Mouse (Mus musculus) cerebellum, adult 18-20 months (tissue): ENCODE data around the gene Rabl3.

Experiments
- DNase-seq, 2 experiments: peaks; one replicate each; pipeline ENCODE4 v3.0.0; 2021

Rabl3 gene

DNA sequence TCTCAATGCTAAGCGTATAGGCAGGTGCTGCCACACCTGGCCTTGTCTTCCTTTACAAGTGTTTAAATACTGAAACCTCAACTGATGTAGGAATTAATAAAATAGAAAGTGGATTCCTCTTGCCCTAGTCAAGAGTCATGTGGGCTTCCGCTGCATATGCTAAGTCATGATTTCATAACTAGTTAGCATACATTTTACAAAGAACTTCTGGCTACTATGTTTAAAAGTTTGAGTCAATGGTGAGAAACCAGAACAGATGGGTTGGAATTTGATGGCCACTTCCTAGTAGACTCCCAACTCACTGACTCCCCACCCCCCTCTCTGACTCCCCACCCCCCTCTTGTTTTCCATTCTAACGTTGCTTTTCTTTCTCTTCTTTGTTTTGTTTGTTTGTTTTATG, 59.6 kb downstream of the Rabl3 start:
- no peak for DNase-seq

DNA sequence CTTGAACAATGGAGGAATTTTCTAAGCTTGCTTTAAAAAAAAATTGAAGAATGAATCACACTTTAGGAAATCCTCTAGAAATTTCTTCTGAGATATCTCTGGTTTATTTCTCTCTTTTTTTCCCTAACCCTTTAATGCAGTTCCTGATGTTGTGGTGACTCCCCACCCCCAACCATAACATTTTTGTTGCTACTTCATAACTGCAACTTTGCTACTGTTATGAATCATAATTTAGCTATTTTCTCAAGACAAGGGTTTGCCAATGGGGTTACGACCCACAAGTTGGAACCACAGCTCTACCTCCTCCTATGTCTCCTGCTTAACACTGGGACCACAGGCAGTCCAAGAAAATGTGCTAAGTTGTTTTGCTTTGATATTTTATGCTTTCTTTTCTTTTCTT, 63.7 kb downstream of the Rabl3 start:
- no peak for DNase-seq

DNA sequence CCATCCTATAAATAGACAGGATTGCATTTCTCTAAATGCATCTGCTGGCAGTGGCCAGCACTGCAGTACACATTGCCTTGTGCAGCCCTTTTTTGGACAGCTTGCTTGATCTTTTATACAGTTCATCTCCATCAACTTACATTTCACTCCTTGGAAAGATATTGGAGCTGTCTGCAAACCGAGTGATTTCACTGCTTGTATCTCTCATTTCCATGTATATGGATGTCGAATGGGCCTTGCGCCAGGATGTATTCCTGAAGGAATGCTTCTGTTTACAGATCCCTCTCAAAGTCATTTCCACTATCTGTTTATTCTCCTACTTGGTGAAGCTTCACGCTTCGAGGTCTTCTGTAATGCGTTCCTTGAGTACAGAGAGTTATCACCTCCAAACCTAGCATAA, 64.6 kb downstream of the Rabl3 start:
- no peak for DNase-seq

DNA sequence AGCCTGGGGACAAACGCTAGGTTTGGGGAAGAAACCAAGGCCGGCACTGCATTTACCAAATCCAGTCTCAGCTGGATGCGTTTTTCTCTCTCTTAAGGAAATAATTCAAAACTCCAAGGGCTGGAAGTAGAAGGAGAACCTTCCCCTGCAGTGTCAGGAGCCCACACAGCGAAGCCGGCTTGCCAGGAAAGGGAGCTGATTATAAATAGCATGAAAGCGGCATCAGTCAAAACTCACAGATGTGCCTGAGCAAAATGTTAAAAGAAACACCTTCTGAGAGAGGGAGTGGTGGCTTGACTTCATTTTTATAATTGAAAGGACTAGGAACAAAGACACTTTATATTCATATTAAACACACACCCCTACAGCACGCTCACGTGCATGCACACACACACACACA, 70.6 kb downstream of the Rabl3 start:
- DNase-seq: no peak

DNA sequence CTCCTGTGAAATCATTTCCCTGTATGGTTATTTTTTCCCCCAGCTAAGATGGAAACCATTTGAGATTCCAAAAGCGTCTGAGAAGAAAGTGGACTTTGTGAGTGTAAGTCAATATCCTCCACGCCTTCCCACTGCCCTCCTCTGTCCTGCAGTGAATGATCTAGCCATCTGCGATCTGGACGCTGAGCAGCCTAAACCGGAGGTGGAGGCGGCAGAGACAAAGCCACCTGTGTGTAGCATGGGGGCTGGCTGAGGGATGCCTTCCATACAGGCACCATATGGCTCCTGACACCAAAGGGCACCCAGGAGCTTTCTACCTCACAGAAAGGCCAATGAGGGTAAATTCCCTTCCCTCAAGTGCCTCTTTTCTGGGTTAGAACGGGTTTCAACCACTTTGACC, 71.4 kb downstream of the Rabl3 start:
- peak; percentile 53 to 58 for DNase-seq

DNA sequence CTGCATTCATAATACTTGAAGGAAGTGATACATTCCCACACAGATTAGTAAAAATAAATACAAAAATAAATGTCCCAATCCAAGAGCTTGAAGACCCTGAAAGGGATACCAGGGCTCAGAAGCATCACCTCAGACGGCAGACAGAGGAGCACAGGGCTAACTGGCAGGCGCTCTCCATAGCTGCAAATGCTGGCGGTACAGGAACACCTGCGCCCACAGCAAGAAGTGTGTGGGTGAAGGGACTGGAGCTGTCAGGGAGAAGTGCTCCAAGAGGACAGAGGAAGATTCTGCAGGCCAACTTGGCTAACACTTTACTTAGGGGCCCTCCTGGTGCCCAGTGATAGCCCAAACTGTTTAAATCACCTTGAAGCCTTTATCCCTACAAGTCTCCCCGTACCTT, 72.3 kb downstream of the Rabl3 start:
- peak; percentile 56 to 62 for DNase-seq

DNA sequence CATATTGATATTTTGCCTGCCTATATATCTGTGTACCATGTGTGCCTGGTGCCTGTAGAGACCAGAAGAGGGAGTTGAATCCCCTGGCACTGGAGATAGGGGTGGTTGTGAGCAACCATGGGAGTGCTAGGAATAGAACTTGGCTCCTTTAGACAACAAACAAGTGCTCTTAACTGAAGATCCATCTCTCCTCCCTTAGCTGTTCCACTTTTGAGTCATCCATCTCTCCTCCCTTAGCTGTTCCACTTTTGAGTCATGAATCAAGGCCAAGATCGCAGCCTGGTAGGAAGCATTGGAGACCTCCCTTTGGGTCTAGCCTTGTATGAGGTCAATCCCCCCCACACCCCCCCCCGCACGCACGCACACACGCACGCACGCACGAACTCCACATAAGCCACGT, 74.9 kb downstream of the Rabl3 start:
- DNase-seq: no peak

DNA sequence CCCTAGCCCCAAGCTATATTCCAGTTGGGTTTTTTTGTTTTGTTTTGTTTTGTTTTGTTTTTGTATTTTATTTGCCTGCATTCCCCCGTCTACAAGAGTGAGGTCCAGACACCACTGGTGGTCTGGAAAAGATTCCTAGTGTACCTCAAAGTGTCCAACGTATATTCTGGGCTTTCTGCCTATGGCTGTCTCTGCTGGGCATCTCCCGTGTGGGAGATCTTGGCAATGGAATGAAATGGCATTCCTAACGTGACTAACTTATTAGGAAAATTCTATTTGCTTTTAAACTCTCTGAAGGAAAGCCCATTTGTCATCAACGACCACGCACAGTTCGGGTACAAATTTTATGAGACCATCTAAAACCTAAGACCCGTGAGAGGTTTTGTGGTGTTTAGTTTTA, 75.7 kb downstream of the Rabl3 start:
- DNase-seq: no peak

DNA sequence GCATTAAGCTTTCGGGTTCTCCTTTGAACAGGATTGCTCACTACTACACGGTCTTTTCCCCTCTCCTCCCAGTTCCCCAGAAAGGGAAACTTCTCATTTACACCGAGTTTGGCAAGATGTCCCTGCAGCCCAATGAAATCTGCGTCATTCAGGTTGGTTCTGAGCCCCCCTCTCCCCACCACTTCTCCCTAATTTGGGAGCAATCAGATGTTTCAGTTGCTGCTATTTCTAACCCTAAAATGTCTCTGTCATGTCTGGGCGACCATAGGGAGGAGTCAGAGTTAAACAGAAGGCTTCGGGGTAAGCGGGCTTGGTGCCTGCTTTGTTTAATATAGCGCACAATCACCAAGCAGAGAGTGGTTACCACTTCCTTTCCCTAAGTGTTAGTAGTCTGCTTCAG, 76.4 kb downstream of the Rabl3 start:
- no peak for DNase-seq

DNA sequence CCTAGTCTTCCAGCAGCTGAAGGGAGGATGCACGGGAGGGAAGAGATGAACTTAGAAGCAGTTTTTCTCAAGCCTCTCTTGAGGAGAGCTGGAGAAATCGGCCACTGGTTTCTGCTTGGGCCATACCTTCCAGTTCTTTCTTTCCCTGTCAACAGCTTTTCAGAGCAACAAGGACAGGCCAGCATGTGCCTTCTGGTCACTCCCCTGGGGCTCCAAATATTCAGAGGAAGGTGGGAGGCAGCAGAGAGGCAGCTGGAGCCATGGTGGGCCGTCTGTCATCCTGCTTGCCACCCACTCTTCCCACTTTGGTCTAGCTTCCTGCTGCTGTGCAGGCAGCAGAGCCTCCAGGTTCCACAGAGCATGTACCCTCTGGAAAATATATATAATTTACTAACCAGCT, 78.0 kb downstream of the Rabl3 start:
- DNase-seq: peak; percentile 58 to 59
